Mouse (Mus musculus): ENCODE measurements at regions not wholly inside any gene's neighbourhood (a gene's known extent, or its start where the extent isn't known, plus 50 kb on each side); places are given as distances from the start of the nearest gene placed in this dataset.

DNA sequence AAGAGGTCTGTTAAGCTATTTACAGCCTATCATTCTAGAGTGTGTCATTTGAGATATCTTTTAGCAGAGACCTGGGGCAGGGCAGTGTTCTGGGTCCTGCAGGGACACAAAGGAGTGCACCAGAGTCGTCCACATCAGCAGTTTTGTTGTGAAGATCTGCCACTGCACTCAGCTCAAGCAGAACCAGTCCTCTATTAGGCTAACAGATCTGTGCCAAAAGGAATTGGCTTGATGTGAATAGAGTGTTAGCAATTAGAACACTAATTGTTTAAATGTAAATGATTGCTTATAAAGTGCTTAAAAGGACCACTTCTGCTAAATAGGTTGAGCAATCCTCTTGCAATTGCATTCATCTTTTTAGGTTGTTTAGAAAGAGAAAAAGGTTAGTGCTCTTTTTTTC lies 215.3 kb downstream of the En1 start:
- Histone ChIP-seq H3K27ac (ENCODE audit: insufficient read depth, low read depth, low read length) (no peak overlapping the region), H3K4me3 (ENCODE audit: low read depth, low read length) (no peak overlapping the region), H3K36me3 (ENCODE audit: control insufficient read depth, insufficient read depth, low read length) (no peaks in the 10 kb centered on the region), H3K4me1 (ENCODE audit: control insufficient read depth, insufficient read depth, insufficient read length, low read length) (no peaks in the 10 kb centered on the region), H3K27me3 (ENCODE audit: control insufficient read depth, insufficient read depth, low read length) (no peaks in the 10 kb centered on the region)
- 21% methylated on average over 1 of the region's 1 CpGs for WGBS
- TF ChIP-seq POLR2A (IDR thresholded peaks at IDR 0.05; ENCODE audit: low read depth, low read length) (no peak), CTCF (IDR thresholded peaks at IDR 0.05; ENCODE audit: extremely low read depth, insufficient read length, insufficient replicate concordance, low read depth, low read length) (no peak)

DNA sequence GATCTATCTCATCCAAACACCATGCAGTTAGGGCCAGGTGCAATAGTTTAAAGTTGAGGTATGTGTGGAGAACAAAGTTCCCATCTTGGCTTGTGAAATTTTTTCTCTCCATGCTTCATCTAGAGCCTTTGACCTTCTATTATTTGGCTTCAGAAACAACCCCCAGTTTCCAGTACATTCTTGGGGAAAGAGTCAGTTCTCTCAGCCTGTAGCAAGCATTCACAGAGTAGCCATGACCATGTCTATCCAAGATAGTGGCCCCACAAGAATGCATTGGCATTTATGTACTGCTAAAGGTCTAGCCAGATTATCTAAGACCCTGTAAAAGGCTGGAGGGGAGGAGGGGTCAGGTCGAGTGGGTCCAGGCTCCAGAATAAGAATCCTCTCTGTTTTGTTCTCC lies 229.8 kb downstream of the En1 start:
- Histone ChIP-seq H3K27me3 (ENCODE audit: control insufficient read depth, insufficient read depth, low read length) (no peaks in the 10 kb centered on the region), H3K27ac (ENCODE audit: insufficient read depth, low read depth, low read length) (no peak overlapping the region), H3K36me3 (ENCODE audit: control insufficient read depth, insufficient read depth, low read length) (no peaks in the 10 kb centered on the region), H3K4me3 (ENCODE audit: low read depth, low read length) (no peak overlapping the region), H3K4me1 (ENCODE audit: control insufficient read depth, insufficient read depth, insufficient read length, low read length) (no peaks in the 10 kb centered on the region)
- 50% methylated on average over 1 of the region's 1 CpGs for WGBS
- TF ChIP-seq POLR2A (IDR thresholded peaks at IDR 0.05; ENCODE audit: low read depth, low read length) (no peak), CTCF (IDR thresholded peaks at IDR 0.05; ENCODE audit: extremely low read depth, insufficient read length, insufficient replicate concordance, low read depth, low read length) (no peak)

GRCm38 (mm10) chr1:120842596-120842995 lies 240.4 kb downstream of the En1 start:
- 65% methylated on average over 7 of the region's 7 CpGs for WGBS
- TF ChIP-seq POLR2A (IDR thresholded peaks at IDR 0.05; ENCODE audit: low read depth, low read length) (no peak), CTCF (IDR thresholded peaks at IDR 0.05; ENCODE audit: extremely low read depth, insufficient read length, insufficient replicate concordance, low read depth, low read length) (no peak)
- Histone ChIP-seq H3K27ac (ENCODE audit: insufficient read depth, low read depth, low read length) (no peak overlapping the region), H3K27me3 (ENCODE audit: control insufficient read depth, insufficient read depth, low read length) (no peaks in the 10 kb centered on the region), H3K36me3 (ENCODE audit: control insufficient read depth, insufficient read depth, low read length) (no peaks in the 10 kb centered on the region), H3K4me3 (ENCODE audit: low read depth, low read length) (no peak overlapping the region), H3K4me1 (ENCODE audit: control insufficient read depth, insufficient read depth, insufficient read length, low read length) (no peaks in the 10 kb centered on the region)

DNA sequence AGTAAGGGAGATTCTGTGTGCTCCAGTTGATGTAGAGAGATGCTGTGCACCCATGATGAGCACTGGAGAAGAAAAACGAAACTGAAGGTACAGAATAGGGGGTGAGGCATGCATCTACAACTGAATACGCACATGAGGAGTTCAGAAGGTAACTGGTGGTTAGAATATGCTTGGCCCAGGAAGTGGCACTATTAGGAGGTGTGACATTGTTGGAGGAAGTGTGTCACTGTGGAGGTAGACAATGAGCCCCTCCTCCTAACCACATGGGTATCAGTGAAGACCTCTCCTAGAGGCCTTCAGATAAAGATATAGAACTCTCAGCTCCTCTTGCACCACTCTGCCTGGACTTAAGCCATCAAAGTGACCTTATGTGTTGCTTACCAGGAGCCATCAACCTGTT lies 243.9 kb downstream of the En1 start:
- 51% methylated on average over 2 of the region's 2 CpGs for WGBS
- H3K4me1 ChIP-seq (ENCODE audit: control insufficient read depth, insufficient read depth, insufficient read length, low read length), result no peaks in the 10 kb centered on the region
- TF ChIP-seq POLR2A (IDR thresholded peaks at IDR 0.05; ENCODE audit: low read depth, low read length) (no peak), CTCF (IDR thresholded peaks at IDR 0.05; ENCODE audit: extremely low read depth, insufficient read length, insufficient replicate concordance, low read depth, low read length) (no peak)

GRCm38 (mm10) chr1:120851860-120852503 lies 249.8 kb downstream of the En1 start:
- Histone ChIP-seq H3K27me3 (ENCODE audit: control insufficient read depth, insufficient read depth, low read length) (no peaks in the 10 kb centered on the region), H3K4me3 (ENCODE audit: low read depth, low read length) (no peak overlapping the region), H3K4me1 (ENCODE audit: control insufficient read depth, insufficient read depth, insufficient read length, low read length) (no peaks in the 10 kb centered on the region), H3K27ac (ENCODE audit: insufficient read depth, low read depth, low read length) (no peak overlapping the region), H3K36me3 (ENCODE audit: control insufficient read depth, insufficient read depth, low read length) (no peaks in the 10 kb centered on the region)
- WGBS, result 28% methylated on average over 6 of the region's 6 CpGs
- TF ChIP-seq POLR2A (IDR thresholded peaks at IDR 0.05; ENCODE audit: low read depth, low read length) (no peak), CTCF (IDR thresholded peaks at IDR 0.05; ENCODE audit: extremely low read depth, insufficient read length, insufficient replicate concordance, low read depth, low read length) (no peak)

More for the DNA sequence above, 243.9 kb downstream of the En1 start:
- Histone ChIP-seq H3K27ac (ENCODE audit: insufficient read depth, low read depth, low read length) (no peak overlapping the region), H3K36me3 (ENCODE audit: control insufficient read depth, insufficient read depth, low read length) (no peaks in the 10 kb centered on the region), H3K4me3 (ENCODE audit: low read depth, low read length) (no peak overlapping the region), H3K27me3 (ENCODE audit: control insufficient read depth, insufficient read depth, low read length) (no peaks in the 10 kb centered on the region)

GRCm38 (mm10) chr1:120857566-120857965 lies 255.3 kb downstream of the En1 start:
- WGBS, result 48% methylated on average over 5 of the region's 5 CpGs
- no peak overlapping the region for H3K4me3 ChIP-seq (ENCODE audit: low read depth, low read length)

DNA sequence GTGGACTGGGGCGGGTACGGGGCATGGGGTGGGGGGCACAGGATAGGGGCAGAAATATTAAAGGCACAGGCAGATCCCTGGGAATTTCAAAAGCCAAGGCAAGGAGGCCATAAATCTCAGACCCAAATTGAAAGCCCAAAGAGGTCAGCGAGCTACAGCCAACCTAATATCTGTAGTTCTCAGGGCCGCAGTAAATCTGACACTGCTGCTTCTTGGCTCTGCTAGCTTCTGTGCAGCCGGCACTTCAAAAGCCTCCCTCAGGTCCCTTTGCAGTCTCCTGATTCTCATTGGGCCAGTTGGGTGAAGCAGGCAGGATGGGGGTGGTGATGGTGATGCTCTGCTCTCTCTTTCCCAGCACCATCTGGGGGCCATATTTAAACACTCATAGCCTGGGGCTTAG lies 257.3 kb downstream of the En1 start:
- WGBS, result 55% methylated on average over 5 of the region's 5 CpGs
- Histone ChIP-seq H3K4me3 (ENCODE audit: low read depth, low read length) (no peak overlapping the region), H3K27me3 (ENCODE audit: control insufficient read depth, insufficient read depth, low read length) (no peaks in the 10 kb centered on the region), H3K36me3 (ENCODE audit: control insufficient read depth, insufficient read depth, low read length) (no peaks in the 10 kb centered on the region), H3K4me1 (ENCODE audit: control insufficient read depth, insufficient read depth, insufficient read length, low read length) (no peaks in the 10 kb centered on the region), H3K27ac (ENCODE audit: insufficient read depth, low read depth, low read length) (no peak overlapping the region)
- TF ChIP-seq POLR2A (IDR thresholded peaks at IDR 0.05; ENCODE audit: low read depth, low read length) (no peak), CTCF (IDR thresholded peaks at IDR 0.05; ENCODE audit: extremely low read depth, insufficient read length, insufficient replicate concordance, low read depth, low read length) (no peak)

More at GRCm38 (mm10) chr1:120857566-120857965, 255.3 kb downstream of the En1 start:
- Histone ChIP-seq H3K36me3 (ENCODE audit: control insufficient read depth, insufficient read depth, low read length) (no peaks in the 10 kb centered on the region), H3K4me1 (ENCODE audit: control insufficient read depth, insufficient read depth, insufficient read length, low read length) (no peaks in the 10 kb centered on the region), H3K27me3 (ENCODE audit: control insufficient read depth, insufficient read depth, low read length) (no peaks in the 10 kb centered on the region), H3K27ac (ENCODE audit: insufficient read depth, low read depth, low read length) (no peak overlapping the region)
- TF ChIP-seq CTCF (IDR thresholded peaks at IDR 0.05; ENCODE audit: extremely low read depth, insufficient read length, insufficient replicate concordance, low read depth, low read length), result no peak
- TF ChIP-seq POLR2A (IDR thresholded peaks at IDR 0.05; ENCODE audit: low read depth, low read length), result no peak

Measured in small intestine, adult 2 months (tissue).